Mouse (Mus musculus) midbrain, postnatal 0 days (tissue): ENCODE measurements at regions not wholly inside any gene's neighbourhood (a gene's known extent, or its start where the extent isn't known, plus 50 kb on each side); places are given as distances from the start of the nearest gene placed in this dataset.
"Not testable (repeated sequence)": the region's sequence is repeated elsewhere in the genome, so short reads cannot be mapped to it uniquely, and the experiment has no call there.

Experiments
- ATAC-seq: fragments of 200-750 bp; cut with Nextera tagmentation; 2 replicates; pipeline ENCODE4 v1.8.0; 2017; ENCODE audit warnings: moderate number of reproducible peaks, mild to moderate bottlenecking, moderate TSS enrichment, moderate library complexity; ENCODE audit not compliant: low FRiP score
- DNase-seq: peaks from one replicate; pipeline ENCODE4 v3.0.0-alpha.2; 2015; ENCODE audit warnings: low spot score
- H3K27ac ChIP-seq: fragments of 300-500 bp; sonication (generic); 2 replicates; pipeline ENCODE4 v1.5.1; 2014; ENCODE audit warnings: low read depth, mild to moderate bottlenecking, low read length, mixed read lengths
- H3K27me3 ChIP-seq: fragments of 300-500 bp; sonication (generic); 2 replicates; pipeline ENCODE4 v1.6.1; 2014; ENCODE audit warnings: low read length, control low read depth, mixed read lengths; ENCODE audit not compliant: insufficient read depth
- H3K36me3 ChIP-seq: fragments of 300-500 bp; sonication (generic); 2 replicates; pipeline ENCODE4 v1.6.1; 2014; ENCODE audit warnings: low read length, control low read depth, mixed read lengths; ENCODE audit not compliant: insufficient read depth
- H3K4me1 ChIP-seq: fragments of 300-500 bp; sonication (generic); 2 replicates; pipeline ENCODE4 v1.6.1; 2014; ENCODE audit warnings: mild to moderate bottlenecking, control low read depth, antibody characterized with exemption, low read length, mixed read lengths; ENCODE audit not compliant: insufficient read depth
- H3K4me2 ChIP-seq: fragments of 300-500 bp; sonication (generic); 2 replicates; pipeline ENCODE4 v1.6.1; 2014; ENCODE audit warnings: low read depth, mild to moderate bottlenecking, low read length, mixed read lengths; ENCODE audit not compliant: poor library complexity, severe bottlenecking
- H3K4me3 ChIP-seq: fragments of 300-500 bp; sonication (generic); 2 replicates; pipeline ENCODE4 v1.5.1; 2014; ENCODE audit warnings: low read depth, mild to moderate bottlenecking, low read length, moderate library complexity
- H3K9ac ChIP-seq: fragments of 300-500 bp; sonication (generic); replicated peaks from 2 replicates; pipeline ENCODE4 v1.6.1; 2014; ENCODE audit warnings: mild to moderate bottlenecking, low read length, moderate library complexity, mixed read lengths; ENCODE audit not compliant: poor library complexity, severe bottlenecking
- H3K9me3 ChIP-seq: fragments of 300-500 bp; sonication (generic); 2 replicates; pipeline ENCODE4 v1.6.1; 2016; ENCODE audit warnings: low read length, control low read depth
- CTCF ChIP-seq: IDR thresholded peaks from 2 replicates; pipeline ENCODE4 v1.5.1; 2016; ENCODE audit warnings: antibody characterized with exemption, mild to moderate bottlenecking
- WGBS: fragments of 180-500 bp; shearing (Covaris S2); extraction: QIAGEN DNeasy Blood & Tissue Kit; methylation state at CpG from one replicate; pipeline ENCODE4 v1.1.7; 2014; 5-methylcytosine and 5-hydroxymethylcytosine counted together

GRCm38 (mm10) chr10:57046021-57046420, 440.2 kb upstream of the Hsf2 start:
- DNase-seq (no peak), ATAC-seq (no peak)
- 71% methylated on average over 2 of the region's 2 CpGs for WGBS
- no peaks in the 10 kb centered on the region for H3K36me3 ChIP-seq
- H3K27ac ChIP-seq = no peak overlapping the region
- no peaks in the 10 kb centered on the region for H3K9me3 ChIP-seq
- H3K4me1 ChIP-seq = no peaks in the 10 kb centered on the region
- no peak overlapping the region for H3K4me2 ChIP-seq
- no peak overlapping the region for H3K9ac ChIP-seq
- no peaks in the 10 kb centered on the region for H3K27me3 ChIP-seq
- TF ChIP-seq CTCF = no peak
- H3K4me3 ChIP-seq = no peak overlapping the region

DNA sequence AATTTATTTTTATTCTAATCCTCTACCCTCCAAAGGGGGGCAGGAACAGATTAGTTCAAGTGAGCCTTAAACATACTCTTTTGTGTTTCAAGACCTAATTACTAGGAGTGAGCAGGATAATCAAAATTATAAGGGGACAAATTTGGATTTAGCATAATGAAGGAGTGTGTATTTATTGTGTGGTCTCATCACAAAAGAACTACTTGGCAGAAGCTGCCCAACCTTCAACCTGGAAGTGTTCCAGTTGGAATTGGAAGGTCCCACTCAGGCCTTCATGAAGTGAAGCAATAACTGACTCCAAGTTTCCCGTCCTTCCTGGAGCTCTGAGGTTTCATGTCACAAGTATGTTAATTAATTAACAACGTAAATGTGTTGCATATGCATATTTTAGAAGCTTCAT, 439.3 kb upstream of the Hsf2 start:
- H3K9me3 ChIP-seq = no peaks in the 10 kb centered on the region
- no peak overlapping the region for H3K9ac ChIP-seq
- no peak overlapping the region for H3K27ac ChIP-seq
- H3K4me3 ChIP-seq = no peak overlapping the region
- no peaks in the 10 kb centered on the region for H3K36me3 ChIP-seq
- DNase-seq (no peak), ATAC-seq (no peak)
- no peak for TF ChIP-seq CTCF
- 68% methylated on average over 2 of the region's 2 CpGs for WGBS
- H3K4me1 ChIP-seq = no peaks in the 10 kb centered on the region
- no peaks in the 10 kb centered on the region for H3K27me3 ChIP-seq
- no peak overlapping the region for H3K4me2 ChIP-seq

- Histone ChIP-seq H3K9ac (no peak overlapping the region), H3K9me3 (no peaks in the 10 kb centered on the region), H3K36me3 (no peaks in the 10 kb centered on the region), H3K27me3 (no peaks in the 10 kb centered on the region), H3K4me2 (no peak overlapping the region), H3K4me3 (no peak overlapping the region), H3K27ac (no peak overlapping the region), H3K4me1 (no peaks in the 10 kb centered on the region)
- TF ChIP-seq CTCF = no peak
- peak; percentile 28 for DNase-seq
- no peak for ATAC-seq
Measured at GRCm38 (mm10) chr10:57047719-57048118, 438.5 kb upstream of the Hsf2 start.

DNA sequence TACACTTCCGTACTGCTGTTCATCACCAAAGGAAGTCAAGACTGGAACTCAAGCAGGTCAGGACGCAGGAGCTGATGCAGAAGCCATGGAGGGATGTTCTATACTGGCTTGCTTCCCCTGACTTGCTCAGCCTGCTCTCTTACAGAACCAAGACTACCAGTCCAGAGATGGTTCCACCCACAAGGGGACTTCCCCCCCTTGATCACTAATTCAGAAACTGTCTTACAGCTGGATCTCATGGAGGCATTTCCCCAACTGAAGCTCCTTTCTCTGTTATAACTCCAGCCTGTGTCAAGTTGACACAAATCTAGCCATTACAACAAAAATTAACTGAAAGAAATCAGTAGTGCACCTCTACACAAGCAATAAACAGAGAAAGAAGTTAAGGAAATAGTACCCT, 432.8 kb upstream of the Hsf2 start:
- ATAC-seq = not testable (repeated sequence)

DNA sequence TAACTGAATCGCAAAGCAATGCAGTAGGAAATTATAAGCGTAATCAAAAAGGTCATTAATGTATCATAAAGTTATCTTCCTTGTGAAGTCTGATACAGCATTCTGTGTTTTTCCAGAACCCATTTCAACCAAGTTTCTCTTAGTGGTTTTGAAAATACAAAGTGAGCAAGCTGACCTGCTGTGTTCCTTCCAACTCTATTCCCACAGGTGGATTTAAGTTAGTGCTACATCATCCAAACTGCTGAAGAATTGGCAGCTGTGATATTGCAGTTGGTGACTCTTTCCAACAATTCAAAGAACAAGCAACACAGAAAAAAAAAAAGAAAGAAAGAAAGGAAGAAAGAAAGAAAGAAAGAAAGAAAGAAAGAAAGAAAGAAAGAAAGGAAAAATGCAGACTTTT, 396.1 kb upstream of the Hsf2 start:
- no peak overlapping the region for H3K9ac ChIP-seq
- no peak overlapping the region for H3K4me2 ChIP-seq
- TF ChIP-seq CTCF = no peak

More for the DNA sequence above, 432.8 kb upstream of the Hsf2 start:
- not testable (repeated sequence) for H3K27ac ChIP-seq, H3K36me3 ChIP-seq, H3K27me3 ChIP-seq, H3K4me2 ChIP-seq, H3K4me1 ChIP-seq, H3K9ac ChIP-seq, H3K4me3 ChIP-seq, H3K9me3 ChIP-seq, DNase-seq
- WGBS = 86% methylated on average over 2 of the region's 2 CpGs

DNA sequence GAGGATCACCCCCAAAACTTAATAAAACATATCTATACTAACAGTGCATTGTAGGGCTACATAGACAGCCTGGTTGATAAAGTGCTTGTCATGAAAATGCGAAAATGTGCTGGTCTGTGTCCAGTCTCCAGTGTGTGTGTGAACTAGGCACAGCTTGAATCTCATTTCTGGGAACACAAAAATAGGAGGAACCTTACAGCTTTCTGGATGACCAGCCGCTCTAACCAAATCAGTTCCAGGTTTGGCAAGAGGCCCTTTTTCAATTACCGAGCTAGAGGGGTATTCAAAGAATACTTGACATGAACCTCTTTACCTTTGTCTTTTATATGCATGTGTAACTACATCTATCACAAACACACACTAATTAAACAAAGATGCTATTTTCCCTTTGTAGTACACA, 390.3 kb upstream of the Hsf2 start:
- no peak for ATAC-seq
- WGBS = 85% methylated on average over 3 of the region's 3 CpGs

More for the DNA sequence above, 396.1 kb upstream of the Hsf2 start:
- WGBS = 97% methylated on average over 2 of the region's 2 CpGs
- Histone ChIP-seq H3K4me1 (no peaks in the 10 kb centered on the region), H3K4me3 (no peak overlapping the region), H3K27me3 (no peaks in the 10 kb centered on the region), H3K9me3 (no peaks in the 10 kb centered on the region), H3K27ac (no peak overlapping the region), H3K36me3 (no peaks in the 10 kb centered on the region)
- DNase-seq (no peak), ATAC-seq (no peak)

DNA sequence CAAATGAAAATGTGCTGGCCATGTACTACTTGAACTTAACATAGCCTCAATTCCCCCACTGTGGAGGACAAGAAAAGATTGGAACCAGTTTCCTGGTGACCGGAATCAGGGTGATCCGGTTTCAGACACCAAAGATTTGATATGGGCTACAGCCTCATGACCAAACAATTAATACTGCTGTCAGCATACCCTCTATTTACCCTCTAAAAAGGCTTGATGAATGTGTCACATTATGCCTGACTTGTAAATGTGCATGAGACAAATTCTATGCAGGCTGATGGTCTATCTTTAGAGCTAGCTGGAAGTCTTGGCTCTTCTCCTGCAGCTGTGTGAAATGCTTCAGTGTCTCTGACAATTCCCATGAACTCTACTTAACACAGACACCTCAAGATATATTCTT, 372.8 kb upstream of the Hsf2 start:
- 89% methylated on average over 2 of the region's 2 CpGs for WGBS
- Histone ChIP-seq H3K9ac (no peak overlapping the region), H3K4me1 (no peaks in the 10 kb centered on the region), H3K27me3 (no peaks in the 10 kb centered on the region), H3K36me3 (no peaks in the 10 kb centered on the region), H3K9me3 (no peaks in the 10 kb centered on the region), H3K27ac (no peak overlapping the region), H3K4me2 (no peak overlapping the region), H3K4me3 (no peak overlapping the region)
- no peak for TF ChIP-seq CTCF
- no peak for DNase-seq
- no peak for ATAC-seq

More for the DNA sequence above, 390.3 kb upstream of the Hsf2 start:
- H3K4me2 ChIP-seq = no peak overlapping the region
- H3K27ac ChIP-seq = no peak overlapping the region
- no peak for TF ChIP-seq CTCF
- H3K4me1 ChIP-seq = no peaks in the 10 kb centered on the region
- H3K4me3 ChIP-seq = no peak overlapping the region
- no peaks in the 10 kb centered on the region for H3K9me3 ChIP-seq
- no peak for DNase-seq
- H3K36me3 ChIP-seq = no peaks in the 10 kb centered on the region
- H3K27me3 ChIP-seq = no peaks in the 10 kb centered on the region
- no peak overlapping the region for H3K9ac ChIP-seq
